Mouse (Mus musculus): ENCODE measurements around the gene Pisd. TPM values are rescaled to one million over a fixed set of nuclear protein-coding genes. Genes with fewer than 3 reads are reported as not detected.
"Not testable (repeated sequence)": the region's sequence is repeated elsewhere in the genome, so short reads cannot be mapped to it uniquely, and the experiment has no call there.

Pisd gene
- total and polyA plus RNA-seq, 3 experiments: 23.4 to 39.9 (median 29.4) TPM

DNA sequence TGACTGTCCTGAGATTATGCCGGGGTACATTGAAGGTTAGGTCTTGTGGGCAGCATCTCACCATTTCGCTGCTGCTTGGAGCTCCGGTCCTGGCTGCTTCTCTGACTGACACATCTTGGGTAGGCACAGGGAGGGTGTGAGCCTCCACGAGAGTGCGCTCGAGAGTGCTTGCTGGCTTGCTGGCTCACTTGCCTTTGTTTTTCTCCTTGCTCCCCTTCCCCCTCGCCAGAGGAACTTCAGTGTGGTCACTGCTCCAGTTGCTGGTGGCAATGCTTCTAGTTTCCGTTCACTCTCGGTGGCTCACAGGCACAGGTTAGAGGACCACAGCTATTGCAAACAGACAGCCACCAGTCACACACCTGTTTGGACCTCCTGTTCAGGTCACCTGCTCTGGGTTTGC, 43.3 kb downstream of the Pisd start:
- H3K27ac ChIP-seq: no peak overlapping the region
- 68% methylated on average over 9 of the region's 9 CpGs for WGBS

DNA sequence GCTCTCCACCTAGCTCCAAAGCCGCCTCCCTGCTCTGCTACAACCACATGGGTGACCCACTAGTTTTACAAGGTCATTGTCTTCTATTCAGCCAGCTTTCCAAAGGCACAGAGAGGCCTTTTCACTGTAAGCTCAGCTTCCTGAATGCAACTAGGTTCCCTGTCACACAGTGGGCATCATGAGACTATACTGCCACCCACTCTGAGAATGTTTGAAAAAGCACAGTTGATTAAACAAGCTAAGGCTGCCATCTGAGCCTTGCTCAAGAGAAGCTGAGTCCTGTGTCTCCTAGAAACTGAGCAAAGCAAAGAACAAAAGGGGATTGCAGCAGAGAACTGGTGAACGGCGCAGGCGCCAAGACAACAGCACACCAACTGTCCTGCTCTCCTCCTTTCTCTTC, 44.1 kb downstream of the Pisd start:
- H3K9ac ChIP-seq (ENCODE audit: low read depth, low read length); H3K27me3 ChIP-seq (ENCODE audit: control insufficient read depth, insufficient read depth, low read length); intact Hi-C loops (cut with DNase I): not testable (repeated sequence)

More for the DNA sequence above, 43.3 kb downstream of the Pisd start:
- TF ChIP-seq POLR2A (IDR thresholded peaks at IDR 0.05; ENCODE audit: insufficient read depth, low read depth, low read length) (no peak), CTCF (IDR thresholded peaks at IDR 0.05) (no peak), EP300 (IDR thresholded peaks at IDR 0.05; ENCODE audit: insufficient read depth, low read depth, low read length) (no peak)
- Histone ChIP-seq H3K36me3 (ENCODE audit: control insufficient read depth, insufficient read depth, low read length) (no peaks in the 10 kb centered on the region), H3K27me3 (ENCODE audit: control insufficient read depth, insufficient read depth, low read length) (no peaks in the 10 kb centered on the region), H3K4me3 (no peak overlapping the region), H3K9ac (ENCODE audit: low read depth, low read length) (no peak overlapping the region), H3K4me1 (ENCODE audit: control insufficient read depth, insufficient read depth, low read length) (peaks cover 4% of the 10 kb centered on the region), H3K79me2 (replicated peaks; ENCODE audit: control insufficient read depth, insufficient read depth, low read length) (no peaks in the 10 kb centered on the region)
- no peak for DNase-seq
- intact Hi-C loops (cut with DNase I): no loop called here

DNA sequence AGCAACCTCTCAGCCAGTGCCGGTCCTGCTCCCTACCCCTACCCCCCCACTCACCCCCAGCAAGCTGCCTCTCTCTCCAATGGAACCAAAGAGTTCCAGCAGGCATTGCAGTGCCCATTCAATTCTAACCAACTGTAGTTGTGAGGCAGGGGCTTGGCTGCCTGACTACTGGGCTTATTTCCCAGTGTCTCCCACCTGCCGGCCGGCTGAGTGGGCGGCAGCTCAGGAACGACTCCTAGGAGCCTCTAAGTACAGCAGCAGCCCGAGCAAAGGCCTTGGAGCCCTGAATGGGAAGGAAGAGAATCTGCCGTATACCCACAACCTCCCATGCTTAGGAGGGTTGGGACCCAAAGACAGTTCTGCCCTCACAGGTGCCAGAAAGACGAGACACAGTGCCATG, 44.6 kb downstream of the Pisd start:
- H3K9ac ChIP-seq (ENCODE audit: low read depth, low read length); H3K27me3 ChIP-seq (ENCODE audit: control insufficient read depth, insufficient read depth, low read length); intact Hi-C loops (cut with DNase I); H3K36me3 ChIP-seq (ENCODE audit: control insufficient read depth, insufficient read depth, low read length); H3K27ac ChIP-seq; H3K4me1 ChIP-seq (ENCODE audit: control insufficient read depth, insufficient read depth, low read length); H3K79me2 ChIP-seq (replicated peaks; ENCODE audit: control insufficient read depth, insufficient read depth, low read length); H3K4me3 ChIP-seq; DNase-seq: not testable (repeated sequence)
- WGBS: 92% methylated on average over 8 of the region's 8 CpGs

More for the DNA sequence above, 44.1 kb downstream of the Pisd start:
- not testable (repeated sequence) for H3K4me3 ChIP-seq; H3K36me3 ChIP-seq (ENCODE audit: control insufficient read depth, insufficient read depth, low read length); H3K79me2 ChIP-seq (replicated peaks; ENCODE audit: control insufficient read depth, insufficient read depth, low read length); DNase-seq; H3K4me1 ChIP-seq (ENCODE audit: control insufficient read depth, insufficient read depth, low read length); H3K27ac ChIP-seq
- 89% methylated on average over 4 of the region's 4 CpGs for WGBS

DNA sequence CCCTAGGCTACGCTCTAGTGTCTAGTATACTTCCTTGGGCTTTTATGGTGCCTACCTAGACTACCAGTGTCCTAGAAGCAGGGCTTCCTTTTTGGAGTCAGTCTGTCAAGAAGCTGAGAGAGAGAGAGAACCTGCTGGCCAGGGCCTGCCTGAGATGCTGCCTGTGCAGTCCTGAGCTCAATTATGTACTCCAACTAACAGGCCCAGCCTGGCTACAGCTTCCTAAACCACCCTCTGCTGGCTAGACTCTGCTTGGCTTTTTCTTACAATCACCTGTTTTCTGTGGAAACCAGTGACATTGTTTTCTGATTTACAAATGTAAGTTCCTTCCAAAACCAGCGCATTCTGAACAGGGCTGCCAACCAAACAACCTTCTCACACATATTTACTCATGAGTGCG, 45.3 kb downstream of the Pisd start:
- TF ChIP-seq POLR2A (IDR thresholded peaks at IDR 0.05; ENCODE audit: insufficient read depth, low read depth, low read length) (no peak), EP300 (IDR thresholded peaks at IDR 0.05; ENCODE audit: insufficient read depth, low read depth, low read length) (no peak), CTCF (IDR thresholded peaks at IDR 0.05) (no peak)
- Histone ChIP-seq H3K79me2 (replicated peaks; ENCODE audit: control insufficient read depth, insufficient read depth, low read length) (no peaks in the 10 kb centered on the region), H3K36me3 (ENCODE audit: control insufficient read depth, insufficient read depth, low read length) (no peaks in the 10 kb centered on the region), H3K27ac (no peak overlapping the region), H3K27me3 (ENCODE audit: control insufficient read depth, insufficient read depth, low read length) (no peaks in the 10 kb centered on the region), H3K4me3 (no peak overlapping the region), H3K9ac (ENCODE audit: low read depth, low read length) (no peak overlapping the region), H3K4me1 (ENCODE audit: control insufficient read depth, insufficient read depth, low read length) (no peaks in the 10 kb centered on the region)
- 94% methylated on average over 3 of the region's 3 CpGs for WGBS
- intact Hi-C loops (cut with DNase I): no loop called here
- DNase-seq: no peak

DNA sequence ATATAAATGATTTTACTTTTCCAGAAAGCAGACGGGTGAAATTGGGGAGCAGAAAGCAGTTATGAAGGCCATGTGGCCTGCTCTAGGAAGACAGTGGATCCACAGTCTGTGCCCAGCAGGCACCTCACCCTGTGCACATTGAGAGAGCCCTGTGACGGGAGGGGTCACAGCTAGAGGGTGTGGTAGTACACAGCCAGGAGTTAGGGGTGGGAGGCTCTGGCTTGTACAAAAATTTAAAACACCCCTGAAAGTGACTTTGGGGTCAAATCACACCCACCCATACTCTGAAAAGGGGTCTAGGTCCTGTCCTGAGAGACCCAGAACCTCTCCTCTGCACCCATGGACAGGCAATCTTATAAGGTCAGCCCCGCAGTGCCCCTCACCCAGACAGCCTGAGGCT, 48.7 kb downstream of the Pisd start:
- H3K27me3 ChIP-seq (ENCODE audit: control insufficient read depth, insufficient read depth, low read length); intact Hi-C loops (cut with DNase I); H3K36me3 ChIP-seq (ENCODE audit: control insufficient read depth, insufficient read depth, low read length); H3K79me2 ChIP-seq (replicated peaks; ENCODE audit: control insufficient read depth, insufficient read depth, low read length); H3K4me1 ChIP-seq (ENCODE audit: control insufficient read depth, insufficient read depth, low read length); H3K27ac ChIP-seq; DNase-seq; H3K9ac ChIP-seq (ENCODE audit: low read depth, low read length); H3K4me3 ChIP-seq: not testable (repeated sequence)
- 89% methylated on average over 3 of the region's 3 CpGs for WGBS

DNA sequence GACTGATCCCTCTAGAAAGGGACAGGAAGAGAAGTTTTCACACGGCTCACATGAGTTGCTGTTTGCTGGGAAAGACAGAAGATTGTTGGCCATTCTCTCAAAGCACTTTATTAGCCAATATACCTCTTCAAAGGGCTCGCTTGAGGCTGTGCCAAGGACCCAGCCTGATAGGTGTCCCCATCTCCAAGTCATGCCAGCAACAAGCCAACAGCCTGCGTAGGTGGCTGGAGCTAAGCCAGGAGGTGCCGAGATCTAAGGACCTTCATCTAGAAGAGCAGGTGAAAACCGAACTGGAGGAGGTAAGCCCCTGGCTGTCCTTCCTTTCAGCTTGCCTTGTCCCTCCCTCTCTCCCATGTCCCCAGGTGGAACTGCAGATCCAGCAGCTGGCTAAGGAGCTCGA, 49.7 kb downstream of the Pisd start:
- H3K9ac ChIP-seq (ENCODE audit: low read depth, low read length): no peak overlapping the region
- no peaks in the 10 kb centered on the region for H3K36me3 ChIP-seq (ENCODE audit: control insufficient read depth, insufficient read depth, low read length)
- no peaks in the 10 kb centered on the region for H3K4me1 ChIP-seq (ENCODE audit: control insufficient read depth, insufficient read depth, low read length)
- 83% methylated on average over 6 of the region's 6 CpGs for WGBS
- TF ChIP-seq CTCF (IDR thresholded peaks at IDR 0.05) (no peak), EP300 (IDR thresholded peaks at IDR 0.05; ENCODE audit: insufficient read depth, low read depth, low read length) (no peak), POLR2A (IDR thresholded peaks at IDR 0.05; ENCODE audit: insufficient read depth, low read depth, low read length) (no peak)
- intact Hi-C loops (cut with DNase I): no loop called here
- H3K79me2 ChIP-seq (replicated peaks; ENCODE audit: control insufficient read depth, insufficient read depth, low read length): no peaks in the 10 kb centered on the region
- no peak overlapping the region for H3K4me3 ChIP-seq
- DNase-seq: no peak
- no peak overlapping the region for H3K27ac ChIP-seq
- no peaks in the 10 kb centered on the region for H3K27me3 ChIP-seq (ENCODE audit: control insufficient read depth, insufficient read depth, low read length)

DNA sequence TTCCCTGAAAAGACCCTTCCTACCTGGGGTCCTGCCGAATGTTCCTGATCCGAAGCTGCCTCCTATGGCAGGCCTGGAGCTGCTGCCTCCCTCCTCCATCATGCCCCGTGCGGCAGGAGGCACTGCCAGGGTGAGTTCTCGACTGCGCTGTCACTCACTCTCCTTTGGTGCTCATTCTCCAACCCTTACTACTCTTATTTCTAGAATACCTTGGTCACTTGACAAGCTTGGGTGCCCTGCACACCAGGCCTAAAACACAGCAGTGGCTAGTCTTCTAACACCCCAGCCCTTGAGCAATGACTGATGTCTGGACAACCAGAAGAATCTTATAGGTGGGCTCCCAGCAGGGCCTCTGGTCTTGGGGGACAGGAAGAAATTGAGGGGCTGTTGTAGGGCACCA, 51.6 kb downstream of the Pisd start:
- WGBS: 94% methylated on average over 6 of the region's 6 CpGs
- H3K79me2 ChIP-seq (replicated peaks; ENCODE audit: control insufficient read depth, insufficient read depth, low read length); H3K36me3 ChIP-seq (ENCODE audit: control insufficient read depth, insufficient read depth, low read length); H3K9ac ChIP-seq (ENCODE audit: low read depth, low read length); H3K4me3 ChIP-seq; intact Hi-C loops (cut with DNase I); H3K27me3 ChIP-seq (ENCODE audit: control insufficient read depth, insufficient read depth, low read length); H3K27ac ChIP-seq; H3K4me1 ChIP-seq (ENCODE audit: control insufficient read depth, insufficient read depth, low read length); DNase-seq: not testable (repeated sequence)
